Mouse (Mus musculus): ENCODE measurements around the gene Itgb2l.

- TF ChIP-seq CTCF (IDR thresholded peaks at IDR 0.05; ENCODE audit: extremely low read depth, insufficient read length, insufficient replicate concordance, low read depth, low read length) (no peak), POLR2A (IDR thresholded peaks at IDR 0.05; ENCODE audit: low read depth, low read length) (no peak)
These were observed 43.7 kb upstream of the Itgb2l start for GRCm38 (mm10) chr16:96487007-96487684.
